Mouse (Mus musculus) intestine, postnatal 0 days (tissue): Measurements from ENCODE around the gene Zfp318. TPM values are rescaled to one million over a fixed set of nuclear protein-coding genes. Genes with fewer than 3 reads are reported as not detected.

Experiments used
- ATAC-seq: fragments of 200-750 bp; cut with Nextera tagmentation; 2 replicates; pipeline ENCODE4 v1.8.0; 2017; ENCODE audit warnings: mild to moderate bottlenecking, moderate TSS enrichment, moderate library complexity
- H3K27ac ChIP-seq: fragments of 300-500 bp; sonication (generic); 2 replicates; pipeline ENCODE4 v1.5.1; 2014; ENCODE audit warnings: mild to moderate bottlenecking, low read depth, low read length, moderate library complexity
- H3K27me3 ChIP-seq: fragments of 300-500 bp; sonication (generic); replicated peaks from 2 replicates; pipeline ENCODE4 v1.6.1; 2014; ENCODE audit warnings: low read length, mixed read lengths; ENCODE audit not compliant: control insufficient read depth, insufficient read depth
- H3K36me3 ChIP-seq: fragments of 300-500 bp; sonication (generic); 2 replicates; pipeline ENCODE4 v1.6.1; 2014; ENCODE audit warnings: mild to moderate bottlenecking, moderate library complexity; ENCODE audit not compliant: control insufficient read depth, insufficient read depth
- H3K4me1 ChIP-seq: fragments of 300-500 bp; sonication (generic); replicated peaks from 2 replicates; pipeline ENCODE4 v1.6.1; 2014; ENCODE audit warnings: antibody characterized with exemption, low read length, mixed read lengths; ENCODE audit not compliant: control insufficient read depth, insufficient read depth
- H3K4me2 ChIP-seq: fragments of 300-500 bp; sonication (generic); replicated peaks from 2 replicates; pipeline ENCODE4 v1.6.1; 2014; ENCODE audit warnings: low read depth, mild to moderate bottlenecking, moderate library complexity
- H3K4me3 ChIP-seq: fragments of 300-500 bp; sonication (generic); 2 replicates; pipeline ENCODE4 v1.5.1; 2014; ENCODE audit warnings: low read depth, low read length
- H3K9ac ChIP-seq: fragments of 300-500 bp; sonication (generic); 2 replicates; pipeline ENCODE4 v1.6.1; 2014; ENCODE audit warnings: mild to moderate bottlenecking, low read depth, low read length
- H3K9me3 ChIP-seq: fragments of 300-500 bp; sonication (generic); 2 replicates; pipeline ENCODE4 v1.6.1; 2016; ENCODE audit warnings: mixed run types; ENCODE audit not compliant: control insufficient read depth
- CTCF ChIP-seq: sonication (generic); IDR thresholded peaks from 2 replicates; pipeline ENCODE4 v1.5.1; 2016; ENCODE audit warnings: low read depth, mild to moderate bottlenecking, control low read depth, antibody characterized with exemption, moderate library complexity
- WGBS: fragments of 180-500 bp; shearing (Covaris S2); extraction: QIAGEN DNeasy Blood & Tissue Kit; methylation state at CpG from one replicate; pipeline ENCODE4 v1.1.7; 2014; 5-methylcytosine and 5-hydroxymethylcytosine counted together
- polyA plus RNA-seq: library from polyadenylated mRNA; unstranded; fragments of >200 nt; fragmentation: Nextera tagmentation; extraction: Ambion mirVana; gene quantifications from 2 replicates; pipeline ENCODE4 v1.2.1, GENCODE M21; 2015

The Zfp318 gene
- polyA plus RNA-seq, 1 experiment from 2014 or later = 2.2 TPM

GRCm38 (mm10) chr17:46384061-46384801 is 700 bp downstream of the Zfp318 start:
- TF ChIP-seq CTCF = no peak
- Histone ChIP-seq H3K36me3 (no peaks in the 10 kb centered on the region; the same call in none of the 2 replicates), H3K4me1 (no peaks in the 10 kb centered on the region), H3K4me3 (peak overlapping the region; percentile 94), H3K27me3 (no peaks in the 10 kb centered on the region), H3K27ac (peak overlapping the region; percentile 76), H3K9me3 (no peaks in the 10 kb centered on the region), H3K9ac (peak overlapping the region; percentile 84), H3K4me2 (peak overlapping the region; percentile 98)
- 1% methylated on average over 62 of the region's 70 CpGs for WGBS
- ATAC-seq = no peak

GRCm38 (mm10) chr17:46388200-46388599 is 4.7 kb downstream of the Zfp318 start:
- Histone ChIP-seq H3K27ac (no peak overlapping the region), H3K27me3 (no peaks in the 10 kb centered on the region), H3K4me1 (no peaks in the 10 kb centered on the region), H3K4me3 (no peak overlapping the region), H3K9me3 (no peaks in the 10 kb centered on the region), H3K9ac (no peak overlapping the region), H3K36me3 (peaks cover 6% of the 10 kb centered on the region), H3K4me2 (no peak overlapping the region)
- no peak for ATAC-seq
- TF ChIP-seq CTCF = no peak
- WGBS = 92% methylated on average over 3 of the region's 3 CpGs

GRCm38 (mm10) chr17:46393012-46393411 is 9.5 kb downstream of the Zfp318 start:
- H3K27ac ChIP-seq = no peak overlapping the region
- H3K27me3 ChIP-seq = no peaks in the 10 kb centered on the region
- no peaks in the 10 kb centered on the region for H3K9me3 ChIP-seq
- ATAC-seq = no peak
- TF ChIP-seq CTCF = peak; percentile 81
- WGBS = 54% methylated on average over 2 of the region's 2 CpGs
- H3K4me2 ChIP-seq = no peak overlapping the region
- no peak overlapping the region for H3K4me3 ChIP-seq
- no peak overlapping the region for H3K9ac ChIP-seq
- H3K36me3 ChIP-seq = peaks cover 18% of the 10 kb centered on the region
- H3K4me1 ChIP-seq = no peaks in the 10 kb centered on the region

- no peak for ATAC-seq
- WGBS = 70% methylated on average over 1 of the region's 1 CpGs
- no peak for TF ChIP-seq CTCF
Measured at GRCm38 (mm10) chr17:46394631-46395030, 11.1 kb downstream of the Zfp318 start.

GRCm38 (mm10) chr17:46408478-46408877 is 24.9 kb downstream of the Zfp318 start:
- H3K27ac ChIP-seq = no peak overlapping the region
- H3K4me2 ChIP-seq = no peak overlapping the region
- no peak for ATAC-seq
- H3K27me3 ChIP-seq = no peaks in the 10 kb centered on the region
- no peak overlapping the region for H3K9ac ChIP-seq
- peak; percentile 63 for TF ChIP-seq CTCF
- no peaks in the 10 kb centered on the region for H3K9me3 ChIP-seq
- no peak overlapping the region for H3K4me3 ChIP-seq
- H3K4me1 ChIP-seq = no peaks in the 10 kb centered on the region
- WGBS = 35% methylated on average over 3 of the region's 3 CpGs
- H3K36me3 ChIP-seq = peaks cover 38% of the 10 kb centered on the region

More at GRCm38 (mm10) chr17:46394631-46395030, 11.1 kb downstream of the Zfp318 start:
- no peaks in the 10 kb centered on the region for H3K4me1 ChIP-seq
- H3K9me3 ChIP-seq = no peaks in the 10 kb centered on the region
- no peak overlapping the region for H3K4me2 ChIP-seq
- no peak overlapping the region for H3K9ac ChIP-seq
- H3K36me3 ChIP-seq = peaks cover 23% of the 10 kb centered on the region
- no peak overlapping the region for H3K4me3 ChIP-seq
- no peak overlapping the region for H3K27ac ChIP-seq
- H3K27me3 ChIP-seq = no peaks in the 10 kb centered on the region

- no peak for ATAC-seq
- no peak overlapping the region for H3K4me3 ChIP-seq
- peaks cover 7% of the 10 kb centered on the region; the same call in 1 of the 2 replicates for H3K36me3 ChIP-seq
- no peaks in the 10 kb centered on the region for H3K4me1 ChIP-seq
- no peak overlapping the region for H3K9ac ChIP-seq
- no peaks in the 10 kb centered on the region for H3K9me3 ChIP-seq
- WGBS = 78% methylated on average over 5 of the region's 5 CpGs
- H3K27ac ChIP-seq = no peak overlapping the region
- no peak overlapping the region for H3K4me2 ChIP-seq
- no peaks in the 10 kb centered on the region for H3K27me3 ChIP-seq
- TF ChIP-seq CTCF = no peak
Measured at GRCm38 (mm10) chr17:46418628-46419027, 35.1 kb downstream of the Zfp318 start.
